Mouse (Mus musculus) kidney, postnatal 10 days (tissue): Measurements from ENCODE around the gene Plxna2.

Source experiments
- DNase-seq: peaks from one replicate; pipeline ENCODE4 v3.0.0; 2021; ENCODE audit warnings: mixed read lengths

Plxna2 gene

DNA sequence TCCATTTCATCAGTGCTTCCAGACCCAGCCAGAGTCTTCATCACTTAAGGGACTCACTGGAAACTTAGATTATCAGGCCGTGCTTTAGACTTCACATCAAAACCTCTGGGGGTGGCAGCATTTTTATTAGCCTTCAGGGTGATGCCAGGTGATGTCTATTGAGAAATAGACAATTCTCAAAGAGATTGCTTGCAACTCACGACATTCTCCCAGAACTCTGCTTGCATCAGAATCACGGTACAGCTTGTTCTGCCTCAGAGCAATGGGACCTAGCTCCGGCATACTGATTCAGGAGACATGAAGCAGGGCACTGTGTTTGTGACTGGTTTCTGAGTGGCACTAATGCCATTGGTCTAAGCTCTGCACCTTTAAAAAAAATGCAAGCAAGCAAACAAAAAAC lies 218.7 kb downstream of the Plxna2 start:
- no peak for DNase-seq

GRCm38 (mm10) chr1:194839230-194839910 lies 221.4 kb downstream of the Plxna2 start:
- peak; percentile 43 for DNase-seq

- DNase-seq, result no peak
Measured at GRCm38 (mm10) chr1:194843020-194843419, 225.0 kb downstream of the Plxna2 start.

DNA sequence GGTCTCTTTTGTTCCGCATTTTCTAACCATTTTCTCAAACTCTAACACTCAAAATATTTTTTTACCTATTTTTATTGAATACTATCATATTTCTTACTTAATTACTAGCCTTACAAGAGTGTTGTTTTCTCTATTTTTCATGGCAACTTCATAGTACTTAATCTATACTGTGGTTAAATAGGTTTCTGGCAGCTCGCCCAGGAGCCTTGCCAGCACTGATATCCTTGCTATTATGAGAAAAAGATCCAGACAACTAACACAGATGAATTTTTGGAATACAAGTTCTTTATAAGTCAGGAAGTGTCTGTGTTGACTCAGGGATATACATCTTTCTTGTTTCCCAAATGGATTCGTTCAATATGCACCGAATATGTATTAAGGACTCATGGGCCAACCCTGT lies 229.0 kb downstream of the Plxna2 start:
- DNase-seq, result no peak

DNA sequence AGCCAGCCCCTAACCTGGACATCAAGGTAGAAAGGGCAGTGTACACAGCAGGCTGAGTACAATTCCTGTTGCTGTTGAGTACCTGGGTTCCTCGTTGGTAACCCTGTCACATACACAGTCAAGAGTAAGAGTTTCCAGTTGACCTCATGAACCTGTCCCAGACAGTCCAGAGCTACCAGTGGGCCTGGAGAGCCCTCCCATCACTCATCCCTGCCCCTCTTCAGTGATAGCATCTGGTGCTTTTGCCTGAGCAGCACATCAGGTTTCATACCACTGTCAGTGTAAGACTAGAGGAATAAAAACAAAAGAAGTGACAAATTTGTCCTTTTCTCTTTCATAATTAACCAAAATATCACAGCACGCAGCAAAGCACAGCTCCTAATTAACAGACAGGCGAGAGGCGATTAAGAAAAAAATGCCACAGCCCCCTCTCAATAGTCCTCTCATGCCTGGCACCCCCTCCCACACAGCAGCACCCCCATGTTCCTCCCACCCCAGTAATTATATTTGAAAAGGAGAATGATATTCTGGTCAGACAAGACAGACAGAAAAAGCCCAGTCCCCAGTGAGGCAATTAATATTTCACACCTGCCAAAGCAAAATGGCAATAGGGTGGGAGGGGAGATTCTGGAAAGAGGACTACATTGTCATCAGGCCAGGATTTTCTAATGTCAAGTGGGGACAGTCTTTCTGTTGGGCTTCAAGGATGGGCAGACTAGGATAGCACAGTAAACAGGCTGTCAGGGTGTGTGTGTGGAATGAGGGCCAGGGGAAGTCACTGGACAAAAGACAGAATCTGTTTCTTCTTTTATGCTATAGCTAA lies 233.4 kb downstream of the Plxna2 start:
- no peak for DNase-seq

- DNase-seq, result no peak
Measured at GRCm38 (mm10) chr1:194852065-194852358, 234.0 kb downstream of the Plxna2 start.
